Mouse (Mus musculus) stomach, postnatal 0 days (tissue): ENCODE results near the gene Taf8. TPM values are rescaled to one million over a fixed set of nuclear protein-coding genes. Genes with fewer than 3 reads are reported as not detected.
A peak's percentile ranks its signal among the peaks of the same experiment; 100 is the strongest.

ENCODE experiments used
- ATAC-seq: fragments of 200-750 bp; cut with Nextera tagmentation; 2 replicates; pipeline ENCODE4 v1.8.0; 2017; ENCODE audit not compliant: low FRiP score, low TSS enrichment
- DNase-seq: peaks from one replicate; pipeline ENCODE4 v3.0.0-alpha.2; 2016; ENCODE audit warnings: low spot score
- H3K27ac ChIP-seq: fragments of 300-500 bp; sonication (generic); replicated peaks from 2 replicates; pipeline ENCODE4 v1.5.1; 2014; ENCODE audit warnings: mild to moderate bottlenecking, control low read depth
- H3K27me3 ChIP-seq: fragments of 300-500 bp; sonication (generic); 2 replicates; pipeline ENCODE4 v1.6.1; 2014; ENCODE audit warnings: low read length; ENCODE audit not compliant: control insufficient read depth, insufficient read depth
- H3K36me3 ChIP-seq: fragments of 300-500 bp; sonication (generic); 2 replicates; pipeline ENCODE4 v1.6.1; 2014; ENCODE audit warnings: low read length, mixed read lengths; ENCODE audit not compliant: control insufficient read depth, insufficient read depth
- H3K4me1 ChIP-seq: fragments of 300-500 bp; sonication (generic); replicated peaks from 2 replicates; pipeline ENCODE4 v1.6.1; 2014; ENCODE audit warnings: antibody characterized with exemption; ENCODE audit not compliant: control insufficient read depth, insufficient read depth
- H3K4me2 ChIP-seq: fragments of 300-500 bp; sonication (generic); replicated peaks from 2 replicates; pipeline ENCODE4 v1.6.1; 2014; ENCODE audit warnings: low read depth, mild to moderate bottlenecking, control low read depth, moderate library complexity
- H3K4me3 ChIP-seq: fragments of 300-500 bp; sonication (generic); 2 replicates; pipeline ENCODE4 v1.5.1; 2014; ENCODE audit warnings: low read depth, low read length, control low read depth
- H3K9ac ChIP-seq: fragments of 300-500 bp; sonication (generic); 2 replicates; pipeline ENCODE4 v1.6.1; 2014; ENCODE audit warnings: mild to moderate bottlenecking, low read length, control low read depth, mixed read lengths
- H3K9me3 ChIP-seq: fragments of 300-500 bp; sonication (generic); 2 replicates; pipeline ENCODE4 v1.6.1; 2016; ENCODE audit warnings: low read length; ENCODE audit not compliant: control insufficient read depth
- CTCF ChIP-seq: IDR thresholded peaks from 2 replicates; pipeline ENCODE4 v1.5.1; 2016; ENCODE audit warnings: antibody characterized with exemption, low read depth, mild to moderate bottlenecking, moderate library complexity
- EP300 ChIP-seq: optimal IDR thresholded peaks from 2 replicates; pipeline ENCODE3; 2016; ENCODE audit warnings: antibody characterized with exemption
- WGBS: fragments of 180-500 bp; shearing (Covaris S2); extraction: QIAGEN DNeasy Blood & Tissue Kit; methylation state at CpG from one replicate; pipeline ENCODE4 v1.1.7; 2014; 5-methylcytosine and 5-hydroxymethylcytosine counted together
- polyA plus RNA-seq: library from polyadenylated mRNA; unstranded; fragments of >200 nt; fragmentation: Nextera tagmentation; extraction: Ambion mirVana; gene quantifications from 2 replicates; pipeline ENCODE4 v1.2.1, GENCODE M21; 2015

Taf8 gene
- polyA plus RNA-seq, 1 experiment from 2014 or later: 11.0 TPM

- Histone ChIP-seq H3K4me2 (no peak overlapping the region), H3K9me3 (no peaks in the 10 kb centered on the region), H3K4me3 (no peak overlapping the region), H3K4me1 (no peaks in the 10 kb centered on the region; the same call in 1 of the 2 replicates), H3K27ac (peak overlapping the region; percentile 56; the same call in 1 of the 2 replicates), H3K36me3 (no peaks in the 10 kb centered on the region), H3K9ac (no peak overlapping the region; the same call in 1 of the 2 replicates), H3K27me3 (no peaks in the 10 kb centered on the region)
- ATAC-seq (no peak), DNase-seq (no peak)
- WGBS: 58% methylated on average over 6 of the region's 6 CpGs
- TF ChIP-seq CTCF: no peak
- TF ChIP-seq EP300: no peak
Measured at GRCm38 (mm10) chr17:47444113-47444512, 58.0 kb downstream of the Taf8 start.

GRCm38 (mm10) chr17:47442271-47442670 is 59.8 kb downstream of the Taf8 start:
- H3K4me2 ChIP-seq: no peak overlapping the region
- no peak for ATAC-seq
- 79% methylated on average over 3 of the region's 3 CpGs for WGBS
- TF ChIP-seq EP300 (no peak), CTCF (no peak; the same call in 1 of the 2 replicates)
- no peak overlapping the region for H3K9ac ChIP-seq
- no peak for DNase-seq
- H3K4me1 ChIP-seq: no peaks in the 10 kb centered on the region
- H3K36me3 ChIP-seq: no peaks in the 10 kb centered on the region
- H3K27me3 ChIP-seq: no peaks in the 10 kb centered on the region
- H3K27ac ChIP-seq: no peak overlapping the region
- no peak overlapping the region for H3K4me3 ChIP-seq
- no peaks in the 10 kb centered on the region for H3K9me3 ChIP-seq

GRCm38 (mm10) chr17:47441296-47442051 is 60.6 kb downstream of the Taf8 start:
- H3K27ac ChIP-seq: peak overlapping the region; percentile 9
- no peak for TF ChIP-seq CTCF
- no peak for TF ChIP-seq EP300
- no peak overlapping the region for H3K9ac ChIP-seq
- ATAC-seq: no peak
- H3K9me3 ChIP-seq: no peaks in the 10 kb centered on the region
- no peak overlapping the region for H3K4me3 ChIP-seq
- DNase-seq: no peak
- H3K36me3 ChIP-seq: no peaks in the 10 kb centered on the region
- WGBS: 53% methylated on average over 19 of the region's 19 CpGs
- H3K27me3 ChIP-seq: no peaks in the 10 kb centered on the region
- H3K4me1 ChIP-seq: no peaks in the 10 kb centered on the region
- H3K4me2 ChIP-seq: no peak overlapping the region

GRCm38 (mm10) chr17:47440359-47440890 is 61.7 kb downstream of the Taf8 start:
- Histone ChIP-seq H3K27ac (peak overlapping the region; percentile 91), H3K4me1 (no peaks in the 10 kb centered on the region), H3K4me3 (no peak overlapping the region), H3K4me2 (peak overlapping the region; percentile 17; the same call in 1 of the 2 replicates), H3K9me3 (no peaks in the 10 kb centered on the region), H3K36me3 (no peaks in the 10 kb centered on the region), H3K27me3 (no peaks in the 10 kb centered on the region), H3K9ac (peak overlapping the region; percentile 4; the same call in 1 of the 2 replicates)
- 23% methylated on average over 9 of the region's 9 CpGs for WGBS
- ATAC-seq (0 out of 2 replicates have a peak, but pooled peaks have one; percentile 5), DNase-seq (peak; percentile 28)
- no peak for TF ChIP-seq EP300
- TF ChIP-seq CTCF: no peak

GRCm38 (mm10) chr17:47439396-47440028 is 62.6 kb downstream of the Taf8 start:
- peak overlapping the region; percentile 61 for H3K4me2 ChIP-seq
- H3K27ac ChIP-seq: peak overlapping the region; percentile 91
- no peaks in the 10 kb centered on the region for H3K4me1 ChIP-seq
- 33% methylated on average over 9 of the region's 9 CpGs for WGBS
- peak overlapping the region; percentile 58 for H3K4me3 ChIP-seq
- ATAC-seq: peak; percentile 61
- no peaks in the 10 kb centered on the region for H3K9me3 ChIP-seq
- no peaks in the 10 kb centered on the region for H3K36me3 ChIP-seq
- 0 out of 2 replicates have a peak overlapping the region, but pooled peaks have one; percentile 35 for H3K9ac ChIP-seq
- peak; percentile 80 for DNase-seq
- TF ChIP-seq CTCF: no peak
- TF ChIP-seq EP300: no peak
- H3K27me3 ChIP-seq: no peaks in the 10 kb centered on the region
